Comparison of ENCODE assay signal across 25 mouse cellular contexts in the genomic region with DNA sequence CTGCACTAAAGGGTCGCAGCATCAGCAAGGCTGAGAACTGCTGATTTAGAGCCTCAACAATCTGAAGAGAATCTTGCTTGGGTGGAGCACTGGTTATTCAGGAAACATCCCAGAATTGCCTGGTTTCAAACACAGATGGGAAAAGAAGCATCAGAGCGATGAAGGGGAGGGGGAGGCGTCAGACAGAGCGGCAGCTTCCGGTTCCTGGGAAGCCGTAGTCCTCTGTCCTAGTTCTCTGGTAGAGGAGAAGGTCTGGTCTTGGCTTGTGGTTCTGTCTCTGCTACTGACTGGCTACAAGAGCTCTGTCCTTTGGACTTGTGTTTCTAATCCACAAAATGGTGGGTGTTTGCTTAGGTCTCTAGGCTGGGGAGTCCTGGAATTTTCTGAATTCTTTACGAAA. TPM values are rescaled to one million over a fixed set of nuclear protein-coding genes. Genes with fewer than 3 reads are reported as not detected.
DNase-seq lines count a peak whose midpoint lies in the region; ATAC-seq and TF ChIP-seq lines count a peak whose summit lies in the region.
"Had no signal": no experiment of that assay in that cellular context is flagged by ENCODE, and none has a peak within 500 bp of the region (broad histone marks: within the 10 kb centered on the region; RNA-seq: fewer than 3 reads in every experiment).

No protein-coding gene starts in this region.

- TF ChIP-seq CTCF in gastrocnemius, adult 2 months (IDR thresholded peaks at IDR 0.05) = no peak

- no peaks in the 10 kb centered on the region for H3K36me3 ChIP-seq in heart, embryonic 13.5 days
- H3K36me3 ChIP-seq in midbrain, embryonic 10.5 days = no peaks in the 10 kb centered on the region
- no peaks in the 10 kb centered on the region for H3K36me3 ChIP-seq in midbrain, embryonic 13.5 days
- H3K36me3 ChIP-seq: hindbrain, embryonic 13.5 days; liver, embryonic 12.5 days; neural tube, embryonic 13.5 days had no signal

- H3K9ac ChIP-seq in heart, embryonic 13.5 days = peak overlapping the region; percentile 56
- H3K9ac ChIP-seq in midbrain, embryonic 13.5 days (replicated peaks) = no peak overlapping the region
- H3K9ac ChIP-seq: hindbrain, embryonic 13.5 days; liver, embryonic 12.5 days; neural tube, embryonic 13.5 days had no signal

- H3K4me3 ChIP-seq in gastrocnemius, adult 2 months = no peak overlapping the region; the same call in 1 of the 2 replicates
- H3K4me3 ChIP-seq in heart, embryonic 13.5 days = no peak overlapping the region
- H3K4me3 ChIP-seq in midbrain, embryonic 10.5 days = no peak overlapping the region
- no peak overlapping the region for H3K4me3 ChIP-seq in midbrain, embryonic 13.5 days (replicated peaks)
- H3K4me3 ChIP-seq: embryonic facial prominence, embryonic 10.5 days; hindbrain, embryonic 13.5 days; liver, embryonic 12.5 days; myocyte; neural tube, embryonic 13.5 days had no signal

- 0 out of 2 replicates have a peak overlapping the region, but pooled peaks have one; percentile 16 for H3K27ac ChIP-seq in gastrocnemius, adult 2 months
- H3K27ac ChIP-seq in heart, embryonic 13.5 days (replicated peaks) = peak overlapping the region; percentile 85
- H3K27ac ChIP-seq in midbrain, embryonic 10.5 days (replicated peaks) = 0 out of 2 replicates have a peak overlapping the region, but pooled peaks have one; percentile 23
- no peak overlapping the region for H3K27ac ChIP-seq in midbrain, embryonic 13.5 days
- H3K27ac ChIP-seq: embryonic facial prominence, embryonic 10.5 days; hindbrain, embryonic 13.5 days; liver, embryonic 12.5 days; neural tube, embryonic 13.5 days had no signal

- no peak for DNase-seq in gastrocnemius, adult 2 months
- no peak for DNase-seq in gastrocnemius, postnatal 10 days
- no peak for DNase-seq in heart, postnatal 25 days (ENCODE audit: low spot score)
- no peak for DNase-seq in midbrain, embryonic 10.5 days (ENCODE audit: low spot score)
- no peak for DNase-seq in cerebellum, postnatal 25 days
- no peak for DNase-seq in layer of hippocampus, postnatal 14 days (ENCODE audit: low spot score in 2 of 2)
- DNase-seq: adrenal gland, postnatal 25 days; cerebellum, adult 11 months; cerebellum, adult 9-11 months; kidney, adult 11 months; kidney, postnatal 4 days; layer of hippocampus, adult 9-11 months; left cerebral cortex, postnatal 4 days; lung, adult 18-20 months; lung, postnatal 4 days; thymus, postnatal 14 days had no signal

- H3K4me2 ChIP-seq in heart, embryonic 13.5 days = peak overlapping the region; percentile 58; the same call in 1 of the 2 replicates
- no peak overlapping the region for H3K4me2 ChIP-seq in midbrain, embryonic 13.5 days (replicated peaks)
- H3K4me2 ChIP-seq: hindbrain, embryonic 13.5 days; liver, embryonic 12.5 days; neural tube, embryonic 13.5 days had no signal

- 63% methylated on average over 7 of the region's 7 CpGs for WGBS in heart, embryonic 13.5 days
- 88% methylated on average over 7 of the region's 7 CpGs for WGBS in midbrain, embryonic 10.5 days
- 88% methylated on average over 7 of the region's 7 CpGs for WGBS in midbrain, embryonic 13.5 days

- no peaks in the 10 kb centered on the region for H3K27me3 ChIP-seq in heart, embryonic 13.5 days (replicated peaks)
- H3K27me3 ChIP-seq in midbrain, embryonic 10.5 days (ENCODE audit: low read depth, poor library complexity, severe bottlenecking) = no peaks in the 10 kb centered on the region
- no peaks in the 10 kb centered on the region for H3K27me3 ChIP-seq in midbrain, embryonic 13.5 days
- H3K27me3 ChIP-seq: hindbrain, embryonic 13.5 days; liver, embryonic 12.5 days; neural tube, embryonic 13.5 days had no signal

- ATAC-seq in heart, embryonic 13.5 days (ENCODE audit: extremely low read depth, insufficient number of reproducible peaks, low FRiP score, low TSS enrichment) = no peak
- ATAC-seq in midbrain, embryonic 13.5 days = no peak
- ATAC-seq: forebrain, embryonic 16.5 days; midbrain, embryonic 16.5 days had no signal

- intact Hi-C loops in gastrocnemius, adult 2 months (cut with DNase I) = no loop called here
- intact Hi-C loops in heart, postnatal 25 days (cut with DNase I) = no loop called here

- H3K9me3 ChIP-seq in heart, embryonic 13.5 days = no peaks in the 10 kb centered on the region
- H3K9me3 ChIP-seq in midbrain, embryonic 10.5 days (replicated peaks) = no peaks in the 10 kb centered on the region
- H3K9me3 ChIP-seq in midbrain, embryonic 13.5 days = no peaks in the 10 kb centered on the region
- H3K9me3 ChIP-seq: embryonic facial prominence, embryonic 10.5 days; hindbrain, embryonic 13.5 days; liver, embryonic 12.5 days; neural tube, embryonic 13.5 days had no signal

- peaks cover 82% of the 10 kb centered on the region for H3K4me1 ChIP-seq in heart, embryonic 13.5 days
- peaks cover 6% of the 10 kb centered on the region; the same call in 1 of the 2 replicates for H3K4me1 ChIP-seq in midbrain, embryonic 10.5 days
- H3K4me1 ChIP-seq in midbrain, embryonic 13.5 days (replicated peaks) = no peaks in the 10 kb centered on the region

RNA-seq across cellular contexts. Expression of a gene that starts 57.9 kb away (rescaled TPM):
- total RNA-seq in gastrocnemius, adult 2 months (2021) = 1 to 10 TPM; 2.9 to 4.8 TPM
- total RNA-seq in gastrocnemius, postnatal 10 days (2021) = 10 to 100 TPM in 1 of 2 experiments, 1 to 10 TPM in 1; 8.1 to 10.6 TPM
- 30.3 and 30.5 TPM in 2 replicates for polyA plus RNA-seq in heart, embryonic 13.5 days (2015; fragmentation: Nextera tagmentation; extraction: Ambion mirVana)
- 10 to 100 TPM; 16.8 to 18.9 TPM for total RNA-seq in heart, postnatal 25 days (2021)
- 10.8 and 14.6 TPM in 2 replicates for polyA plus RNA-seq in midbrain, embryonic 10.5 days (2016; fragmentation: Nextera tagmentation; extraction: Ambion mirVana)
- polyA plus RNA-seq in midbrain, embryonic 13.5 days (2015; fragmentation: Nextera tagmentation; extraction: Ambion mirVana) = 6.4 and 8.0 TPM in 2 replicates
- 10 to 100 TPM; 53.5 to 61.8 TPM for total RNA-seq in layer of hippocampus, postnatal 14 days (2021)
